Mouse (Mus musculus): ENCODE data around the gene 9830107B12Rik. TPM values are rescaled to one million over a fixed set of nuclear protein-coding genes. Genes with fewer than 3 reads are reported as not detected.
A peak's percentile ranks its signal among the peaks of the same experiment; 100 is the strongest.

The 9830107B12Rik gene
- polyA plus RNA-seq, 1 experiment from 2014 or later: not detected

DNA sequence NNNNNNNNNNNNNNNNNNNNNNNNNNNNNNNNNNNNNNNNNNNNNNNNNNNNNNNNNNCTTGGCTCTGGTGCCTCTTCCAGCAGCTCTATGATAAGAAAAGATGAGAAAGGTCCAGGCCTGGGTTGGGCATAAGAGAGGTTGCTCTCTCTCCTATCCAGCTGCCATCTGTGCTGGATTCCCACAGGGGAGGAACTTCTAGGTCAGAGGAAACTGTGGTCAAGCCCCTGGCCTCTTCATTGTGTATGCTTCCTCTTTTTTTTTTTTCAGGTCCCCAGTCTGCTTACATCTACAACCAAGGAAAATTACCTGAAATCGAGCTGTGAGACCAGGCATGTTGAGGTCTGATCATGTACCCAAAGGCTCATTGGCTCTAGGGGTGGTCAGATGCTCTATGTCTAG, 27.5 kb downstream of the 9830107B12Rik start:
- DNase-seq (ENCODE audit: low spot score) (no peak), ATAC-seq (replicated peaks; ENCODE audit: insufficient number of reproducible peaks, low FRiP score, low TSS enrichment, low read depth) (no peak)
- no peak overlapping the region for H3K27ac ChIP-seq (replicated peaks; ENCODE audit: low read depth, low read length)
- no peaks in the 10 kb centered on the region for H3K4me1 ChIP-seq (ENCODE audit: control insufficient read depth, insufficient read depth, low read length)
- no peaks in the 10 kb centered on the region for H3K36me3 ChIP-seq (replicated peaks; ENCODE audit: control insufficient read depth, insufficient read depth, low read depth, low read length)
- no peak overlapping the region for H3K4me3 ChIP-seq (ENCODE audit: low read depth, low read length)
- WGBS: 59% methylated on average over 1 of the region's 1 CpGs
- H3K9me3 ChIP-seq (replicated peaks; ENCODE audit: control insufficient read depth, low read length): no peaks in the 10 kb centered on the region; the same call in 1 of the 2 replicates
- no peak overlapping the region for H3K4me2 ChIP-seq (ENCODE audit: low read depth, low read length)
- no peaks in the 10 kb centered on the region for H3K27me3 ChIP-seq (ENCODE audit: control insufficient read depth, insufficient read depth, low read length)
- no peak overlapping the region for H3K9ac ChIP-seq (replicated peaks; ENCODE audit: low read length)

DNA sequence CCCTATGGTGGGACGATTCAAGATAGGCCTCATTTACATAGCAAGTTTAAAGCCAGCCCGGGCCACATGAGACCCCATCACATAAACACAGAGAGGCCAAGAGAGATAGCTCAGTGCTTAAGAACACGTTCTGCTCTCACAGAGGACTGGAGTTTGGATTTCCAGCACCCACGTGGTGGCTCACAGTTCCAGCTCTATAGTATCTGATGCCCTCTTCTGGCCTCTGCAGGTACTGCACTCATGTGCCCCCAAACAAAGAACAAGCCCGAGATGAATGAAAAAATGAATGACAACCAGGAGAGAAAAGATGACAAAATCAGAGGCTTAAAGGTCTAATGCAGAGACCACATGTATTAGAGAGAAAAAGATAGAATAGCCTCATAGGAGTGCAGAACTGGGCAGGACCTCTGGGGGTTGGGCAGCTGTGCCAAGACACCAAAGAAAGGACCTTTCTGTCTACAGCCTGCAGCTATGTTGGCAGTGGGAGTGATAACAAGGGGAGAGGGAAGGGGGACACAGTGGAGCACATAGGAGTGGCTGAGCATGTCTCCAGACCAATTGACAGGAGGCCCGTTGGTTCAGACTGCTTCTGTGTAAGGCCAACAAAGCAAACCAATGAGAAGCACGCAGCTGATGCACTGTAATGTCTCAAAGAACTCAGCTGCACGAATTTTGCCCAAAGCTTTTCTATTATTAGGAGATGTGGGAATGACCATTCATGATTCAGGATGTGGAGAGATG, 35.4 kb downstream of the 9830107B12Rik start:
- Histone ChIP-seq H3K9ac (replicated peaks; ENCODE audit: low read length) (no peak overlapping the region), H3K36me3 (replicated peaks; ENCODE audit: control insufficient read depth, insufficient read depth, low read depth, low read length) (no peaks in the 10 kb centered on the region), H3K4me1 (ENCODE audit: control insufficient read depth, insufficient read depth, low read length) (no peaks in the 10 kb centered on the region), H3K9me3 (replicated peaks; ENCODE audit: control insufficient read depth, low read length) (no peaks in the 10 kb centered on the region; the same call in 1 of the 2 replicates), H3K27ac (replicated peaks; ENCODE audit: low read depth, low read length) (no peak overlapping the region), H3K27me3 (ENCODE audit: control insufficient read depth, insufficient read depth, low read length) (no peaks in the 10 kb centered on the region), H3K4me3 (ENCODE audit: low read depth, low read length) (no peak overlapping the region), H3K4me2 (ENCODE audit: low read depth, low read length) (no peak overlapping the region)
- DNase-seq (ENCODE audit: low spot score) (peak; percentile 56), ATAC-seq (replicated peaks; ENCODE audit: insufficient number of reproducible peaks, low FRiP score, low TSS enrichment, low read depth) (no peak)
- WGBS: 47% methylated on average over 8 of the region's 8 CpGs

DNA sequence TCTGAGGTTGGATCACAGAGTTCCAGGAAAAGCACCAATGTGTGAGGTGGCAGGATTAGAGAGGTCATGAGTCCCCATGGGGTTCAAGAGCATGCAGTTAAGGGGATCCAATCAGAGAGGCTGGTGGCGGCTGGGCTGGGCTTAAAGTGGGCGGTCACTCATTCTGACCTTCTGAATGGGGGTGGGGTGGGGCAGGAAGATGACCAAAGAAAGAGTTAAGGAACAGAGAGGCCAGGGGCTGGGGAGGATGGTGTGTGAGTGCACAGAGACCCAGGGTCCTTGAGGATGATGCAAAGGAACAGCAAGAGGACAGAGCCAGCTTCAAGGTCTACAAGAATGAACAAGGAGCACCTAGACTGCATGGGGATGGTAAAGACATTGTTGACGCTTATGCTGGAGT, 37.5 kb downstream of the 9830107B12Rik start:
- 80% methylated on average over 3 of the region's 3 CpGs for WGBS
- DNase-seq (ENCODE audit: low spot score) (no peak), ATAC-seq (replicated peaks; ENCODE audit: insufficient number of reproducible peaks, low FRiP score, low TSS enrichment, low read depth) (no peak)
- H3K4me2 ChIP-seq (ENCODE audit: low read depth, low read length): no peak overlapping the region
- H3K4me3 ChIP-seq (ENCODE audit: low read depth, low read length): no peak overlapping the region
- H3K27ac ChIP-seq (replicated peaks; ENCODE audit: low read depth, low read length): no peak overlapping the region
- H3K27me3 ChIP-seq (ENCODE audit: control insufficient read depth, insufficient read depth, low read length): no peaks in the 10 kb centered on the region
- no peaks in the 10 kb centered on the region; the same call in 1 of the 2 replicates for H3K9me3 ChIP-seq (replicated peaks; ENCODE audit: control insufficient read depth, low read length)
- no peak overlapping the region for H3K9ac ChIP-seq (replicated peaks; ENCODE audit: low read length)
- H3K4me1 ChIP-seq (ENCODE audit: control insufficient read depth, insufficient read depth, low read length): no peaks in the 10 kb centered on the region
- no peaks in the 10 kb centered on the region for H3K36me3 ChIP-seq (replicated peaks; ENCODE audit: control insufficient read depth, insufficient read depth, low read depth, low read length)

DNA sequence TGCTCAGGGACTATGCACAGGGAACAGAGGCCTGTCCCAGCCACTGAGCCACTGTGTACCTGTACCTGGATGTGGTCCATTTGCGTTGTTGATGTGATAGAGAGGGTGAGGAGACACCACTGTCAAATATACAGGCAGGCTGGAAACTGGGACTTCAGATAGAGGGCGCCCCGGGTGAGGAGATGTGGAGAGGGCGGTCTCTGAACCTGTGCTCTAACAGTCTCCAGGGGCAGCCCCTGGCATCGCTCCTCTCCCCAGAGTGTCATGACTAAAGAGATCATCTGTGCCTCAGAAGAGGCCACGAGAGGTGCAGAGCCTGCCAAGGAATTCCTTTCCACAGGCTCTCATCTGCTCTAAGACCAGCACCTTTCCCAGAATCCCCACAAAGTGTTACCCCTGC, 38.2 kb downstream of the 9830107B12Rik start:
- ATAC-seq (replicated peaks; ENCODE audit: insufficient number of reproducible peaks, low FRiP score, low TSS enrichment, low read depth): no peak
- Histone ChIP-seq H3K9me3 (replicated peaks; ENCODE audit: control insufficient read depth, low read length) (no peaks in the 10 kb centered on the region), H3K4me1 (ENCODE audit: control insufficient read depth, insufficient read depth, low read length) (no peaks in the 10 kb centered on the region), H3K27me3 (ENCODE audit: control insufficient read depth, insufficient read depth, low read length) (no peaks in the 10 kb centered on the region), H3K27ac (replicated peaks; ENCODE audit: low read depth, low read length) (no peak overlapping the region), H3K4me3 (ENCODE audit: low read depth, low read length) (no peak overlapping the region), H3K4me2 (ENCODE audit: low read depth, low read length) (no peak overlapping the region), H3K9ac (replicated peaks; ENCODE audit: low read length) (no peak overlapping the region), H3K36me3 (replicated peaks; ENCODE audit: control insufficient read depth, insufficient read depth, low read depth, low read length) (no peaks in the 10 kb centered on the region)
- WGBS: 56% methylated on average over 6 of the region's 6 CpGs
- DNase-seq (ENCODE audit: low spot score): no peak

DNA sequence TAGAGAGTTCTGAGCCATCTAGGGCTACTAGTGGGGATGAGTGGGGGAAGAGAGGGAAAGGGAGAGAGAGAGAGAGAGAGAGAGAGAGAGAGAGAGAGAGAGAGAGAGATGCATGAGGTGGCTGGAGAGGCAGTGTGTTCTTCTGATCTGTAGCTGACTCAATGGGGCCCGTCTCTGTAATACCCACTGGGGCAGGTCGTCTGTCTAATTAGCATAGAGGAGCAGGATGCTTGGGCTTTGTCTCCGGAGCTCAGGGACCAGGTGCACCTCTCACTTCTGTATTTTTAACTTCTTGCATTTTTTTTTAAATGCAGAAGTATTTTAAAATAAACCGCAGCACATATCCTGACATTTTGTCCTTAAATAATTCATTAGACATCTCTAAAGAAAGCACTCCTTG, 38.7 kb downstream of the 9830107B12Rik start:
- H3K27ac ChIP-seq (replicated peaks; ENCODE audit: low read depth, low read length): no peak overlapping the region

DNA sequence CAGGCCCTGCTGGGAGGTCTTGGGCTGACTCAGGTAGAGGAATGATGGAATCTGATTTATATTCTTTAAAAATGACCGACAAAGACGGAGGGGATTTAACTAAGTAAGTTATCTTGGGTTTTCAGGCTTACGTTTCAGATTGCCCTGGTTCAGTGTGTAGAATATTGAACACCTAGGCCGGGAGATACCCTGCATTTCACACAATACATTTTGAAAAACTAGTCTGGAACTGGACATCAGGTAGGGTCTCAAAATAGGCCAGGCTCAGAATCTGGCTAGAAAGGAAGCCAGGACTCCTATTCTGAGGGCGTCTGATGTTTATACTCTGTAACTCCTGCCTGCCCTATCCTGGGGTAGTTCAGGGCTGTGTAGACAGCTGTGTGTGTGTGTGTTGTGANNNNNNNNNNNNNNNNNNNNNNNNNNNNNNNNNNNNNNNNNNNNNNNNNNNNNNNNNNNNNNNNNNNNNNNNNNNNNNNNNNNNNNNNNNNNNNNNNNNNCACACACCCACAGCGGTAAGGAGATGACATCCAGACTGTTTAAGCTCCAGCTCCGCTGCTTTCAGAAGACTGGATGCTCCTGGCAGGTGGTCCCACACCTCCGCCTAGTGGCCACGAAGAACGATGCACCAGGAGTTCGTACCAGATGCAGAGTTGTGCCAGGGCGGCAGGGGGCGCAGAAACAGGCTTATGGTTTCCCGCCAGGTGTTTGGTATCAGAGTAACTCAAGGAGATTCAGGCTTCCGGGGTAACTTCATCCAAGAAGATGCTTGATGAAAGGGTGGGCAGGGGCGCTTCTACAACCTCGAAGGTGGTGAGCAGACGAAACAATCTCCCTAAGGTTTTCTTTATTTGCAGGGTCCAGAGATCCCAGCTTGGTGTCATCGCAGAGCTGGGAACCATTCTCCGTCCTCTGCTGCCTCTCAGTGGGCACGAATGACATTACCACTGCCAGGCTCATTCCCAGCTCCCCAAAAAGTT, 45.3 kb downstream of the 9830107B12Rik start:
- H3K4me3 ChIP-seq (ENCODE audit: low read depth, low read length): peak overlapping the region; percentile 18; the same call in 1 of the 2 replicates
- H3K4me2 ChIP-seq (ENCODE audit: low read depth, low read length): peak overlapping the region; percentile 28
- H3K9me3 ChIP-seq (replicated peaks; ENCODE audit: control insufficient read depth, low read length): no peaks in the 10 kb centered on the region
- ATAC-seq (replicated peaks; ENCODE audit: insufficient number of reproducible peaks, low FRiP score, low TSS enrichment, low read depth): no peak
- peak; percentile 94 for DNase-seq (ENCODE audit: low spot score)
- no peak overlapping the region for H3K9ac ChIP-seq (replicated peaks; ENCODE audit: low read length)
- peaks cover 23% of the 10 kb centered on the region for H3K4me1 ChIP-seq (ENCODE audit: control insufficient read depth, insufficient read depth, low read length)
- 11% methylated on average over 20 of the region's 21 CpGs for WGBS
- no peak overlapping the region for H3K27ac ChIP-seq (replicated peaks; ENCODE audit: low read depth, low read length)
- no peaks in the 10 kb centered on the region for H3K36me3 ChIP-seq (replicated peaks; ENCODE audit: control insufficient read depth, insufficient read depth, low read depth, low read length)
- H3K27me3 ChIP-seq (ENCODE audit: control insufficient read depth, insufficient read depth, low read length): peaks cover 12% of the 10 kb centered on the region

More for the DNA sequence above, 38.7 kb downstream of the 9830107B12Rik start:
- Histone ChIP-seq H3K4me1 (ENCODE audit: control insufficient read depth, insufficient read depth, low read length) (no peaks in the 10 kb centered on the region), H3K9ac (replicated peaks; ENCODE audit: low read length) (no peak overlapping the region), H3K9me3 (replicated peaks; ENCODE audit: control insufficient read depth, low read length) (no peaks in the 10 kb centered on the region), H3K36me3 (replicated peaks; ENCODE audit: control insufficient read depth, insufficient read depth, low read depth, low read length) (no peaks in the 10 kb centered on the region), H3K4me3 (ENCODE audit: low read depth, low read length) (no peak overlapping the region), H3K27me3 (ENCODE audit: control insufficient read depth, insufficient read depth, low read length) (no peaks in the 10 kb centered on the region), H3K4me2 (ENCODE audit: low read depth, low read length) (no peak overlapping the region)
- DNase-seq (ENCODE audit: low spot score) (no peak), ATAC-seq (replicated peaks; ENCODE audit: insufficient number of reproducible peaks, low FRiP score, low TSS enrichment, low read depth) (no peak)
- WGBS: 61% methylated on average over 4 of the region's 4 CpGs

DNA sequence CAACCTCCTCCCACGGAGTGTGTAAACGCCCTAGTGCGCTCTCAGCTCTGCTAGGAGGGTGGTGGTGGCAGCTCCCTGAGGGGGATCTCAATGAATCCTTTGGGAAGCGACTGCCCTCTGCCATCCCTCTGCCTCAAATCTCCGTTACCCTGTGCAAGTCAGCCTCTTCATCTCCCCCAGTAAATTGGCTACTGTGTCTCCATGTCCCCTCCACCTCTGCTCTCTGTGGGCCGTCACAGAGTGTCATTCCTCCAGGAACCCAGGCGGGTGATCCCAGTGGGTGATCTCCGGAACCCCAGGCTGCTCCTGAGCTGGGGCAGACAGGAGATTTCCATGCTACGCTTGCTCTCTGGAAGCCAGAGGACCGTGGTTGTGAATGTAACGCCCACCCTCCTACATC, 46.8 kb downstream of the 9830107B12Rik start:
- WGBS: 12% methylated on average over 11 of the region's 11 CpGs
- Histone ChIP-seq H3K4me3 (ENCODE audit: low read depth, low read length) (no peak overlapping the region), H3K27me3 (ENCODE audit: control insufficient read depth, insufficient read depth, low read length) (peaks cover 21% of the 10 kb centered on the region), H3K4me2 (ENCODE audit: low read depth, low read length) (no peak overlapping the region), H3K9me3 (replicated peaks; ENCODE audit: control insufficient read depth, low read length) (no peaks in the 10 kb centered on the region), H3K27ac (replicated peaks; ENCODE audit: low read depth, low read length) (no peak overlapping the region), H3K36me3 (replicated peaks; ENCODE audit: control insufficient read depth, insufficient read depth, low read depth, low read length) (no peaks in the 10 kb centered on the region), H3K9ac (replicated peaks; ENCODE audit: low read length) (no peak overlapping the region), H3K4me1 (ENCODE audit: control insufficient read depth, insufficient read depth, low read length) (peaks cover 29% of the 10 kb centered on the region)
- ATAC-seq (replicated peaks; ENCODE audit: insufficient number of reproducible peaks, low FRiP score, low TSS enrichment, low read depth): no peak
- DNase-seq (ENCODE audit: low spot score): no peak

DNA sequence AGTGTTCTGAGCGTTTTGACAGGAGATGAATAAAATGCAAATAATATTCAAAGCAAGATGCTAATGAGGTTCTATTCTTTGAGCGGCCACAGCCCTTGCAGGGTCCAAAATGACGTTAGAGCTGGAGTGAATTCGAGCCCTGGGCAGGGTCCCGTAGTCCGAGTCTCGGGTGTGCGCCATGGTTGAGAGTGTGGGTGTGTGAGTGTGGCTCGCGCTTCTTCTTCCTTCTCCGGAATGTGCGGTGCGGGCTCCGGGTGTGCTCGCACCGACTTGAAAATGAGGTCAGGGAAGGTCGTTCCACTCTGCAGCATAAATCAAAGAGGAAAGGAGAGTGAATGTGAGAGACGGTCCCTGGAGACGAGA, 47.6 kb downstream of the 9830107B12Rik start:
- WGBS: 1% methylated on average over 19 of the region's 19 CpGs
- no peaks in the 10 kb centered on the region for H3K9me3 ChIP-seq (replicated peaks; ENCODE audit: control insufficient read depth, low read length)
- DNase-seq (ENCODE audit: low spot score) (peak; percentile 44), ATAC-seq (replicated peaks; ENCODE audit: insufficient number of reproducible peaks, low FRiP score, low TSS enrichment, low read depth) (no peak)
- H3K36me3 ChIP-seq (replicated peaks; ENCODE audit: control insufficient read depth, insufficient read depth, low read depth, low read length): no peaks in the 10 kb centered on the region
- H3K27ac ChIP-seq (replicated peaks; ENCODE audit: low read depth, low read length): 0 out of 2 replicates have a peak overlapping the region, but pooled peaks have one; percentile 62
- H3K4me1 ChIP-seq (ENCODE audit: control insufficient read depth, insufficient read depth, low read length): peaks cover 29% of the 10 kb centered on the region
- H3K4me2 ChIP-seq (ENCODE audit: low read depth, low read length): peak overlapping the region; percentile 75
- H3K27me3 ChIP-seq (ENCODE audit: control insufficient read depth, insufficient read depth, low read length): peaks cover 25% of the 10 kb centered on the region
- H3K4me3 ChIP-seq (ENCODE audit: low read depth, low read length): peak overlapping the region; percentile 5
- H3K9ac ChIP-seq (replicated peaks; ENCODE audit: low read length): no peak overlapping the region
